Mouse (Mus musculus) mature B cell (primary cell): ENCODE measurements around the gene Grik2.
"Not testable (repeated sequence)": the region's sequence is repeated elsewhere in the genome, so short reads cannot be mapped to it uniquely, and the experiment has no call there.

ENCODE experiments used
- in situ Hi-C: fragments of 300-500 bp; cut with MboI; formaldehyde crosslinking; loops from 2 replicates; pipeline ENCODE4 v1.14.3; 2019

Gene Grik2

GRCm38 (mm10) chr10:49322413-49322812 lies 466.2 kb downstream of the Grik2 start:
- in situ Hi-C loops: no loop called here

- in situ Hi-C loops: no loop called here
Observed at GRCm38 (mm10) chr10:49319880-49320279, 468.7 kb downstream of the Grik2 start.

- in situ Hi-C loops: no loop called here
Observed at GRCm38 (mm10) chr10:49256247-49256939, 532.2 kb downstream of the Grik2 start.

- in situ Hi-C loops: not testable (repeated sequence)
Observed at GRCm38 (mm10) chr10:49237356-49237755, 551.2 kb downstream of the Grik2 start.

GRCm38 (mm10) chr10:49236844-49237243 lies 551.7 kb downstream of the Grik2 start:
- in situ Hi-C loops: not testable (repeated sequence)

GRCm38 (mm10) chr10:49220096-49220495 lies 568.5 kb downstream of the Grik2 start:
- in situ Hi-C loops: no loop called here

- in situ Hi-C loops: no loop called here
Observed at GRCm38 (mm10) chr10:49219631-49220030, 568.9 kb downstream of the Grik2 start.

- in situ Hi-C loops: no loop called here
Observed at GRCm38 (mm10) chr10:49191773-49192371, 596.7 kb downstream of the Grik2 start.

GRCm38 (mm10) chr10:49191291-49191690 lies 597.3 kb downstream of the Grik2 start:
- in situ Hi-C loops: no loop called here

- in situ Hi-C loops: no loop called here
Observed at GRCm38 (mm10) chr10:49154134-49154533, 634.4 kb downstream of the Grik2 start.

GRCm38 (mm10) chr10:49151496-49151895 lies 637.1 kb downstream of the Grik2 start:
- in situ Hi-C loops: not testable (repeated sequence)

GRCm38 (mm10) chr10:49149714-49150113 lies 638.9 kb downstream of the Grik2 start:
- in situ Hi-C loops: no loop called here

- in situ Hi-C loops: no loop called here
Observed at GRCm38 (mm10) chr10:49142658-49143057, 645.9 kb downstream of the Grik2 start.

GRCm38 (mm10) chr10:49136816-49137215 lies 651.8 kb downstream of the Grik2 start:
- in situ Hi-C loops: no loop called here

- in situ Hi-C loops: no loop called here
Observed at GRCm38 (mm10) chr10:49131311-49131710, 657.3 kb downstream of the Grik2 start.

- in situ Hi-C loops: no loop called here
Observed at GRCm38 (mm10) chr10:49050339-49050738, 738.2 kb downstream of the Grik2 start.

GRCm38 (mm10) chr10:49049391-49049790 lies 739.2 kb downstream of the Grik2 start:
- in situ Hi-C loops: no loop called here
